Mouse (Mus musculus) fibroblast of lung, adult 2 months (primary cell): ENCODE results near the gene Pcnx3.
A peak's percentile ranks its signal among the peaks of the same experiment; 100 is the strongest.
"Not testable (repeated sequence)": the region's sequence is repeated elsewhere in the genome, so short reads cannot be mapped to it uniquely, and the experiment has no call there.

Experiments
- DNase-seq: peaks from one replicate; pipeline ENCODE4 v3.0.0-alpha.2; 2011; ENCODE audit warnings: low read depth

Gene Pcnx3

DNA sequence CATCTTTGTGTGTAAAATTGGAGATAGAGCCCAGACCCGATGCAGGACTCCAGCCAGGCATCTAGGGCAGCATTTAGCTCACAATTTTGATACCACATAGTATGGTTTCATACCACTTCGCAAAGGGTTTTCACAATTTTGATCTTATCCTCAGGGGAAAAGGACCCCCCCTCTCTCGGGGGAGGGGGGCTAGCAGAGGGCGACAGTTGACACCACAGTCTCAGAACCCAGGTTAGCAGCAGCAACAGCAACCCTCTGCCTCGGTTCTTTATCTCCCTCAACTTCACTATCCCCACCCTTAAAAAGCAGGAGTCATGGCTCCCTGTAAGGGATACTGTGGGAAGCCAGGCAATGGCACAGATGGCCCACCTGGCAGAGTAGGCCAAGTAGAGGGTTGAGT is 24.5 kb upstream of the Pcnx3 start:
- no peak for DNase-seq

DNA sequence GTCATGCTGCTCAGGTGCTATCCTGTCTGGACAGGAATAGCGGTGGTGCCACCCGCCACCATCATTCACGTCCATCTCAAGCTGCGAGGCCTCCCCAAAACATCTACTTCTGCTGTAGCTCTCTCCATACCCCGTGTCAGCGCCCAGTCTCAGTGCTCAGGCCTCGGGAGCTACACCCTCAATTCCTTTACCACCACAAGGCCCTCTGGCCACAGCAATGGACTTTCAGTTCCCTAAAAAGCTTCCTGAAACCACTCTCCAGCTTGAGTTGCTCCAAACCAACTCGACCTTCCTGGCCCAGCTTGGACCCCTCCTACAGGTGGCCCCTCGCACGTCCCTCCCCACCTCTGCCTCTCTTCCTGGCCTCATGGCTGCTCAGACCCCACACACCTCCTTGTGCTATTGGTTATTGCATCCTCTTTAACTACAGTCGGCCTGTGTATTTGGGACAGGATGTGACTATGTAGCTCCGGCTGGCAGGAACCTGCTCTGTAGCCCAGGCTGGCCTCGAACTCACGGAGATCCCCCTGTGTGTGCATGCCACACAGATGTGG is 23.3 kb upstream of the Pcnx3 start:
- DNase-seq: no peak

- no peak for DNase-seq
Measured at GRCm38 (mm10) chr19:5711218-5711617, 22.5 kb upstream of the Pcnx3 start.

DNA sequence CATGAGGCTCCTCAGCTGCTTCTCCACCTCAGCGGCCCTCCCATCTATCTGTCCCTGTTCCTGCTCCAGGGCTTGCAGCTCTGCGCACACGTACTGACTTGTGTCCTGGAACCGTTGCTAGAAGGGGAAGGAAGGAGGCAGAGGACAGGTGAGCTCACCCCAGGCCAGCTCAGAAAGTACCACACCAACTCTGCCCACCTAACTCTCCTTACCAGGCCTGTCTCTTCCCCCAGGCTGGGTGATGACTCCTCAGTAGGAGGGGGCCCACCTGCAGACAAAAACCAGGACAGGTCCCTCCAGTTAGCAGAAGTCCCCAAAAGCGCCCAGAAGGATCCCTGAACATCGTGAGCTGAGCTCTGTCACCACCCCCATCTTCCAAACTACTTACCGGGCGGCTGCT is 21.9 kb upstream of the Pcnx3 start:
- DNase-seq: no peak

DNA sequence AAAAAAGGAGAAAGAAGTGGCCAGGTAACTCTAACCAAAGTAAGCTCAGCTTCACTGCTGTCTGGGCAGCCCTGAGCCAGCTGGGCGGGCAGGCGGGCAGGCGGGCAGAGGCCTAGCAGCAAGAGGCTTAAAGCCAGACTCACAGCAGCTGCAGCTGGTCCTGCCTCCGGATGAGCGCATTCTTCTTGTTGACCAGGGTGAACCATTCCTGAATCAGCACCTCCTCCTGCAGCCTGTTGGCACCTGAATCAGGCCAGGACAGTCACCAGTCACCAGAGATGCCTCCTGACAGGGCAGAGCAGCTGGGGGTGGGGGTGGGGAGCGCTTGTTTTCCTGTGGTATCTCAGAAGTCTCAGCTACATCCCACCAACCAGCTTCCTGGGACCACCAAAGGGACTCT is 21.4 kb upstream of the Pcnx3 start:
- no peak for DNase-seq

- DNase-seq: no peak
Measured at GRCm38 (mm10) chr19:5704801-5705571, 16.3 kb upstream of the Pcnx3 start.

GRCm38 (mm10) chr19:5704163-5704800 is 15.6 kb upstream of the Pcnx3 start, which contains the start of gene Kcnk7:
Kcnk7 (plus strand) TSS chr19:5704367.
- no peak for DNase-seq

- DNase-seq: no peak
Measured at GRCm38 (mm10) chr19:5695849-5696462, 7.2 kb upstream of the Pcnx3 start.

GRCm38 (mm10) chr19:5693801-5694200 is 5.1 kb upstream of the Pcnx3 start:
- no peak for DNase-seq

DNA sequence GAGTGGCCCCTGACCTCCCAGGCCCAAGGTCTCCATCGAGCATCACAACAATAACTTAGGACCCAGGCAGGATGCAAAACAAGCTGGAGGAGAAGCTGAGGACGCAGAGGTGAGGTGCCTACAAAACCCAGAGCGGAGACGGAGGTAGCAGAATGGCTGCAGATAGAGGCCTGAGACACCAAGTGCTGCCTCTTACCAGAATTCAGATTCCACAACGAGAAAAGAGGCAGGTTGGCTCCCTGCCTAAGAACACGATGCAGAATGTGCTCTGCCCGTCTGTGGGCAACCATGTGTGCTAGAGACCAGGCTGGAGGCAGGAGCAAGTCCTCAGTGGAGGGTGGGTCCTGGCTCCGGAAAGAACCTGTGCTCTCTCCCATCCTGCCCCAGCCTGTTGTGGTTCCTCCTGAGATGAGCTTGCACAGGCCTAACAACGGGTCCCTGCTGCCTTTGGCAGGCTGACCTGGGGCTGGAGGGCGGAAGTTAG is 4.2 kb upstream of the Pcnx3 start:
- no peak for DNase-seq

DNA sequence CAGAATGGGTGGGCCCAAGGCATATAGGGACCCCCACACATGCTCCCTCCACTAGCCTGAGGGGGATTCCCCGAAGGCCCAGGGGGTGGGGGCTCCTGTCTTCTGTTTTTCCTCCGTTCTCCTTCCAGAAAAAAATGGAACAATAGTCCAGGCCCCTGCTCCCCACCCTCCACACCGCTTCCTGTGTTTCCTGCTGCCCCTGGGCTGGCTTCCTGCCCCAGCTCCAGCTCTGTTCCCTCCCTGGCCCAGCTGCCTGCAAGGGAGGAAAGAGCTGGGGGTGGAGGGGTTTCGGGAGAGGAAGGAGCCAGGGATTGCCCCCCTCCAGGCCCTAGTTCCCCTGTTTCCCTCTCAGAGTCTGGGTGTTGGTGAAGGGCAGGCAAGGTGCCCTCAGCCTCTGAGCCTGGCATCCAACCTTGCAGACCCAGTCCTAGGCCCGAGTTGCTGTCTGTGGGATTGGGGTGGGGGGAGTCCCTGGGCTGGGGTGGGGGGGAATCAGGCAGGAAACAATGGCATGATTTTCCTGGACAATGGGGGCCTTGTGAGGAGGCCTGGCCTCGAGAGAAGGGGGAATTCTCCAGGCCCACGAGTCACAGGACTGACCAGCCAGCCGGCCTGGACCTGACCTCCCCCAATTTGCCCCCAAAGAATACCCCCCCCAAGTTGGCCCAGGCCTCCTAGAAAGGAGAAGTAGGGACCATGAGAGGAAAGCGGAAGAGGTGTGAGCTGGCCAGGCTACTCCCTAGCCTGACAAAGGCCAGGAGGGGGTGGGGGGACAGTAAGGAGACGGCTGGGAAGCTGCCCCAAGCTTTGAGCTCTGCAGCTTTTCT is 3.6 kb upstream of the Pcnx3 start:
- no peak for DNase-seq

DNA sequence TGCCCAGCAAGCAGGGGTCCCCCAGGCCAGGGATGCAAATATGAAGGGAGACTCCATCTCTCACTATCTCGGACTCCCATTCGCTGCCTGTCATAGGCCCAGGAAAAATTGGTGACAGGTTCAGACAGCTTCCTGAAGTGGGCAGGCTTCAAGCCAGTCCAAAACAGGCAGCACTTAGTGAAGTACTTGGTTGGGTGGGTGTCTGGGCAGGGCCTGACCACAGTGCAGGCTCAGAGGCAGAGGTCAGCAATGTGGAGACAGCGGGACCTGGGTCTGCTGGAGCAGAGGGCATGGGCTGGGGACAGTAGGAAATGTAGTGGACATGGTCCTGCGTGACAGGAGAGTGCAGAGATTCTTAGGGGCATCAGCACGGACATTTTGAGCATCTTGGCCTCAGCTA is 2.9 kb upstream of the Pcnx3 start:
- DNase-seq: no peak

DNA sequence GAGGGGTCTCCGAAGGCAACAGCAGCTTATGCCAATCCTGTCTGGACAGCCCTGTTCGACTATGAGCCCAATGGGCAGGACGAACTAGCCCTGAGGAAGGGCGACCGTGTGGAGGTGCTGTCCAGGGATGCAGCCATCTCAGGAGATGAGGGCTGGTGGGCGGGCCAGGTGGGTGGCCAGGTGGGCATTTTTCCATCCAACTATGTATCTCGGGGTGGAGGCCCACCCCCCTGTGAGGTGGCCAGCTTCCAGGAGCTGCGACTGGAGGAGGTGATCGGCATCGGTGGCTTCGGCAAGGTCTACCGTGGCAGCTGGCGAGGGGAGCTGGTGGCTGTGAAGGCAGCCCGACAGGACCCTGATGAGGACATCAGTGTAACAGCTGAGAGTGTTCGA is 1.6 kb upstream of the Pcnx3 start:
- DNase-seq: no peak

GRCm38 (mm10) chr19:5689565-5690342 is 1.0 kb upstream of the Pcnx3 start:
- peak; percentile 67 for DNase-seq

DNA sequence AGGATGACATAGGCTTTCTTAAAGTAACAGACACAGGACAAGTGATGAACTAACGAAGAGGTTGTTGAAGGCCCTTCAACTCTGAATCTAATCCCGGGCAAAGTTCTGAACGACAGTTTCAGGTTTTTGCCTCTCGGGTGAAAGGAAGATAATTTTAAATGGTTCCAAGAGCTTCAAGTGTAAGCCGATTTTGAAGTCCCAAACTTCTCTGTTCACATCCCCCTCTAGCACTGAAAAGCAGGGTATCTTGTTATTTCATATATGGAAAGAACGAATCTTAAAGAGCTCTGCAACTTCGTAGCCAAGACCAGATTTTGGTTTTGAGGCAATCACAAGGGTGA is 350 bp upstream of the Pcnx3 start:
- no peak for DNase-seq

GRCm38 (mm10) chr19:5687738-5688137 is 970 bp downstream of the Pcnx3 start:
- DNase-seq: no peak

DNA sequence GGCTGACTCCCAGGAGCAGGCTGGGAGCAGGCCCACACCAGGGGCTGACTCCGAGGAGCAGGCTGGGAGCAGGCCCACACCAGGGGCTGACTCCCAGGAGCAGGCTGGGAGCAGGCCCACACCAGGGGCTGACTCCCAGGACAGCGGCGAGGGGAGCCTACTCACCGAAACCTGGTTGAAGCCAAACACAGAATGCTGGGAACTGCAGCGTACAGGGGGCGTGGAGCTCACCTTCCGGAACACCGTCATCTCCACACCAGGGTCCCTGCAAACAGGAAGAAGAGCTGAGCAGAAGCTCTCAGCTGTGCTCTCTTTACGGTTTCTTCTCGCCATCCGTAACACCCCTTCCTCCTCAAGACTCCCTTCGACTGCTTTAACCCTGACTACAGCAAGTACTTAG is 1.8 kb downstream of the Pcnx3 start:
- DNase-seq: not testable (repeated sequence)

DNA sequence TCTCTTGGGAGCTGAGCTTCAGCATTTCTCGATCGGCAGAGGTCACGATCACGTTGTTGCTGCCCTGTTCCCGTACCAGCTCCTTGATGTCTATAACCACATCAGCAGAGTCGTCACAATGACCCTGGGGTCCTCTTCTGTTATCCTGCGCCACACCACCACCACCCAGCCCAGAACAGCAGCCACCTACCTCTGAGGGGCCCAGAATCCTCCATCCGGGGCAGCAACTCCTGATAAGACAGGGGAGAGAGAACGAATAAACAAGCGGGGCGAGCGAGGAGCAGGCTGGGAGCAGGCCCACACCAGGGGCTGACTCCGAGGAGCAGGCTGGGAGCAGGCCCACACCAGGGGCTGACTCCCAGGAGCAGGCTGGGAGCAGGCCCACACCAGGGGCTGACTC is 2.3 kb downstream of the Pcnx3 start:
- no peak for DNase-seq

DNA sequence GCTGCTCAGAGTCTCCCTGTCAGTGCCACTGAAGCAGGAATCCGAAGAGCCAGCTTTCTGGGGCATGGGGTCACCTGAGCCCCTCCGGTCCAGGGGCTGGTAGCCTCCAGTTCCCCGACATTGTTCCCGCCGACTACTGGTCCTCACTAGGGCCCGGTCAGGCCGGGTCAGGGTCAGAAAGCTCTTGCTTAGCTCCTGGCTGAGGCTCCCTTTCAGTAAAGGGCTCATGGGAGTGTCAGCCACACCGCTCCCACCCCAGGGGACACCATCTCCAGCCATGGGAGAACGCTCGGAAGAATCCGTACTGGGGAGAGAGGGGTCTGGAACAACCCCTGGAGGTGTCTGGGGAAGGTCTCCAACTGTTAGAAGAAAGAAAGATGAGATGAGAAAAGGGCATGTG is 2.8 kb downstream of the Pcnx3 start:
- DNase-seq: no peak

GRCm38 (mm10) chr19:5685431-5685830 is 3.3 kb downstream of the Pcnx3 start:
- DNase-seq: no peak

DNA sequence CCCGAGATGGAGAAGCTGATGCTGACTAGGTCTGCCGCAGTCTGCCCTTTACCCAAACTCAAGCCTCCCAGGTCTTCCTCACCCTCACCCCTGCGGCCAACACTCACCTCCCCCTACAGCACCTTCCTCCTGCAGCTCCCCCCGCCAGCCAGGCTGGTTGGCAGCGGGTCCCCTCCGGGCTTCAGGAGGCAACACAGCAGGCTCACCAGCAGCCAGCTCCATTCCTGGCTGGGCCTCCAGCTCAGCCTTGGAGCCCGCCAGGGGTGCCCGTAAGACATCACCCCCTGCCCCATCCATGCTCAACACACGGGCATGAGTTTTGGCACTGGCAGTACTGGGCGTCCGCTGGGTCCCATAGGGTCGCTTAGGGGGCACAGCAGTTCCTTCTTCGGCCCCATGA is 3.7 kb downstream of the Pcnx3 start:
- no peak for DNase-seq
